In genomic region chr16:77592986-77593385, GRCm38 (mm10) we compare ENCODE assay signal across 9 mouse cellular contexts. TPM values are rescaled to one million over a fixed set of nuclear protein-coding genes. Genes with fewer than 3 reads are reported as not detected.
DNase-seq lines count a peak whose midpoint lies in the region; ATAC-seq and TF ChIP-seq lines count a peak whose summit lies in the region.
"Had no signal": no experiment of that assay in that cellular context is flagged by ENCODE, and none has a peak within 500 bp of the region (broad histone marks: within the 10 kb centered on the region; RNA-seq: fewer than 3 reads in every experiment).

No protein-coding gene starts in this region.

- peak; percentile 9 for DNase-seq in kidney, adult 2 months
- DNase-seq in kidney, adult 9 months = no peak
- DNase-seq in NIH3T3 (ENCODE audit: low read depth) = peak; percentile 9
- DNase-seq in cerebellum, adult 2 months = peak; percentile 32 to 34
- DNase-seq in hindbrain, postnatal 0 days (ENCODE audit: low spot score) = peak; percentile 53
- DNase-seq in liver, embryonic 11.5 days (ENCODE audit: low spot score) = no peak
- DNase-seq in kidney, postnatal 25 days = no peak

- peak overlapping the region; percentile 65 for H3K4me2 ChIP-seq in hindbrain, postnatal 0 days (ENCODE audit: low read depth, low read length)
- H3K4me2 ChIP-seq in liver, embryonic 11.5 days = no peak overlapping the region
- no peak overlapping the region for H3K4me2 ChIP-seq in intestine, embryonic 16.5 days (ENCODE audit: low read depth, low read length)

- H3K9me3 ChIP-seq in hindbrain, postnatal 0 days (ENCODE audit: low read length) = no peaks in the 10 kb centered on the region
- no peaks in the 10 kb centered on the region for H3K9me3 ChIP-seq in liver, embryonic 11.5 days (ENCODE audit: control insufficient read depth, low read length)
- H3K9me3 ChIP-seq in intestine, embryonic 16.5 days (ENCODE audit: control insufficient read depth, low read length) = no peaks in the 10 kb centered on the region

- H3K9ac ChIP-seq in hindbrain, postnatal 0 days (replicated peaks; ENCODE audit: low read length) = peak overlapping the region; percentile 50; the same call in 1 of the 2 replicates
- H3K9ac ChIP-seq in liver, embryonic 11.5 days (ENCODE audit: low read depth, low read length) = no peak overlapping the region
- H3K9ac ChIP-seq in intestine, embryonic 16.5 days (ENCODE audit: low read depth, low read length) = no peak overlapping the region

- H3K36me3 ChIP-seq in kidney, adult 2 months (ENCODE audit: control insufficient read depth, insufficient read depth, low read length) = no peaks in the 10 kb centered on the region
- H3K36me3 ChIP-seq in hindbrain, postnatal 0 days (ENCODE audit: insufficient read depth, low read length) = no peaks in the 10 kb centered on the region
- H3K36me3 ChIP-seq in liver, embryonic 11.5 days (ENCODE audit: control insufficient read depth, insufficient read depth, low read length) = no peaks in the 10 kb centered on the region
- no peaks in the 10 kb centered on the region for H3K36me3 ChIP-seq in intestine, embryonic 16.5 days (ENCODE audit: control insufficient read depth, insufficient read depth, low read length)

- H3K4me3 ChIP-seq in kidney, adult 2 months (ENCODE audit: insufficient read depth, low read depth, low read length) = no peak overlapping the region
- H3K4me3 ChIP-seq in cerebellum, adult 2 months (replicated peaks; ENCODE audit: insufficient read depth, low read depth, low read length) = no peak overlapping the region
- H3K4me3 ChIP-seq in hindbrain, postnatal 0 days (ENCODE audit: low read length) = peak overlapping the region; percentile 40
- no peak overlapping the region for H3K4me3 ChIP-seq in liver, embryonic 11.5 days (ENCODE audit: low read depth, low read length)
- no peak overlapping the region for H3K4me3 ChIP-seq in intestine, embryonic 16.5 days (ENCODE audit: low read length)

- no peak overlapping the region for H3K27ac ChIP-seq in kidney, adult 2 months (ENCODE audit: insufficient read depth, low read depth, low read length)
- H3K27ac ChIP-seq in cerebellum, adult 2 months (ENCODE audit: insufficient read depth, low read length) = peak overlapping the region; percentile 71; the same call in 1 of the 2 replicates
- H3K27ac ChIP-seq in hindbrain, postnatal 0 days = peak overlapping the region; percentile 89
- no peak overlapping the region for H3K27ac ChIP-seq in liver, embryonic 11.5 days (ENCODE audit: low read depth, low read length)
- no peak overlapping the region for H3K27ac ChIP-seq in intestine, embryonic 16.5 days (ENCODE audit: low read length)

- 78% methylated on average over 3 of the region's 3 CpGs for WGBS in kidney, adult 2 months
- 51% methylated on average over 3 of the region's 3 CpGs for WGBS in cerebellum, adult 2 months
- WGBS in hindbrain, postnatal 0 days = 22% methylated on average over 3 of the region's 3 CpGs
- 84% methylated on average over 3 of the region's 3 CpGs for WGBS in liver, embryonic 11.5 days
- 76% methylated on average over 3 of the region's 3 CpGs for WGBS in intestine, embryonic 16.5 days

- TF ChIP-seq POLR2A in kidney, adult 2 months (IDR thresholded peaks at IDR 0.05; ENCODE audit: low read depth, low read length) = no peak
- no peak for TF ChIP-seq POLR2A in cerebellum, adult 2 months (IDR thresholded peaks at IDR 0.05; ENCODE audit: borderline replicate concordance, insufficient read depth, low read length)

- no peaks in the 10 kb centered on the region for H3K4me1 ChIP-seq in kidney, adult 2 months (ENCODE audit: control insufficient read depth, insufficient read depth, low read length)
- no peaks in the 10 kb centered on the region; the same call in 1 of the 2 replicates for H3K4me1 ChIP-seq in cerebellum, adult 2 months (ENCODE audit: control insufficient read depth, insufficient read depth, low read length)
- H3K4me1 ChIP-seq in hindbrain, postnatal 0 days (ENCODE audit: insufficient read depth, low read length) = no peaks in the 10 kb centered on the region
- no peaks in the 10 kb centered on the region for H3K4me1 ChIP-seq in liver, embryonic 11.5 days (replicated peaks; ENCODE audit: control insufficient read depth, insufficient read depth, low read length)
- no peaks in the 10 kb centered on the region for H3K4me1 ChIP-seq in intestine, embryonic 16.5 days (ENCODE audit: control insufficient read depth, insufficient read depth, low read length)

- no peak for TF ChIP-seq CTCF in kidney, adult 2 months (conservative IDR thresholded peaks at IDR 0.05; ENCODE audit: insufficient read depth, insufficient read length, low read depth, low read length)
- no peak for TF ChIP-seq CTCF in cerebellum, adult 2 months (IDR thresholded peaks at IDR 0.05; ENCODE audit: borderline replicate concordance, insufficient read depth, low read depth, low read length)
- no peak for TF ChIP-seq CTCF in hindbrain, postnatal 0 days (IDR thresholded peaks at IDR 0.05; ENCODE audit: low read depth)

- ATAC-seq in hindbrain, postnatal 0 days = peak; percentile 10; the same call in 1 of the 2 replicates
- ATAC-seq in liver, embryonic 11.5 days (replicated peaks; ENCODE audit: low FRiP score) = no peak
- no peak for ATAC-seq in intestine, embryonic 16.5 days

- no peaks in the 10 kb centered on the region for H3K27me3 ChIP-seq in kidney, adult 2 months (replicated peaks; ENCODE audit: control insufficient read depth, insufficient read depth, low read length)
- no peaks in the 10 kb centered on the region for H3K27me3 ChIP-seq in cerebellum, adult 2 months (ENCODE audit: control insufficient read depth, insufficient read depth, low read length)
- H3K27me3 ChIP-seq in hindbrain, postnatal 0 days (ENCODE audit: insufficient read depth, low read length) = no peaks in the 10 kb centered on the region
- no peaks in the 10 kb centered on the region for H3K27me3 ChIP-seq in liver, embryonic 11.5 days (replicated peaks; ENCODE audit: control insufficient read depth, insufficient read depth, low read length)
- no peaks in the 10 kb centered on the region for H3K27me3 ChIP-seq in intestine, embryonic 16.5 days (replicated peaks; ENCODE audit: control insufficient read depth, insufficient read depth, low read length)

RNA-seq across cellular contexts. Expression of gene Gm11146, which starts 8.9 kb away (rescaled TPM):
- polyA plus RNA-seq in kidney, adult 2 months (2012; rRNA removed) = not detected in 2 replicates
- polyA plus RNA-seq in cerebellum, adult 2 months (2012; rRNA removed) = not detected in 2 replicates
- total RNA-seq in hindbrain, postnatal 0 days (2014; rRNA removed) = not detected in 2 replicates
- not detected in 2 replicates for polyA plus RNA-seq in hindbrain, postnatal 0 days (2015; fragmentation: Nextera tagmentation; extraction: Ambion mirVana)
- polyA plus RNA-seq in liver, embryonic 11.5 days (2014; fragmentation: Nextera tagmentation; extraction: Ambion mirVana) = not detected in 2 replicates
- not detected in 2 replicates for polyA plus RNA-seq in intestine, embryonic 16.5 days (2015; fragmentation: Nextera tagmentation; extraction: Ambion mirVana)
- polyA plus RNA-seq: urinary bladder, adult 2 months had no signal

Comparison
In these comparisons a context has a peak if more than half of its experiments do, and no peak if none do; other contexts are left out.
1. DNase-seq: peak in kidney, adult 2 months (single experiment), NIH3T3 (single experiment), cerebellum, adult 2 months (2 of 2) and hindbrain, postnatal 0 days (single experiment); none in kidney, adult 9 months (single experiment), liver, embryonic 11.5 days (single experiment) and kidney, postnatal 25 days (0 of 2).
2. H3K27ac ChIP-seq: peak in cerebellum, adult 2 months (single experiment) and hindbrain, postnatal 0 days (single experiment); none in kidney, adult 2 months (single experiment), liver, embryonic 11.5 days (single experiment) and intestine, embryonic 16.5 days (single experiment).